Comparison of ENCODE assay signal across 19 mouse cellular contexts in genomic region chr16:49197951-49198350, GRCm38 (mm10).
DNase-seq lines count a peak whose midpoint lies in the region; ATAC-seq and TF ChIP-seq lines count a peak whose summit lies in the region.
"Had no signal": no experiment of that assay in that cellular context is flagged by ENCODE, and none has a peak within 500 bp of the region (broad histone marks: within the 10 kb centered on the region; RNA-seq: fewer than 3 reads in every experiment).

No protein-coding gene starts in this region.

- no peaks in the 10 kb centered on the region for H3K79me2 ChIP-seq in CH12.LX (replicated peaks; ENCODE audit: control insufficient read depth, extremely low read depth, insufficient read depth, poor library complexity, severe bottlenecking)

- peak overlapping the region; percentile 68; the same call in 1 of the 2 replicates for H3K27ac ChIP-seq in layer of hippocampus, adult 2 months
- H3K27ac ChIP-seq in CH12.LX (ENCODE audit: insufficient read depth, low read depth), result no peak overlapping the region
- H3K27ac ChIP-seq in neural tube, embryonic 15.5 days (replicated peaks), result no peak overlapping the region
- no peak overlapping the region for H3K27ac ChIP-seq in hindbrain, embryonic 12.5 days
- H3K27ac ChIP-seq: embryonic facial prominence, embryonic 10.5 days; gastrocnemius, adult 2 months; hindbrain, embryonic 15.5 days had no signal

- dilution Hi-C loops in CH12.LX (cut with MboI; ENCODE audit: extremely low pct_ligation_motif_present, extremely low pct_unique_long_range_greater_than_20kb, low sequenced_read_pairs), result no loop called here

- no peaks in the 10 kb centered on the region for H3K36me3 ChIP-seq in CH12.LX (replicated peaks in 1 of 2; ENCODE audit: control insufficient read depth in 1 of 2, insufficient read depth in 1 of 2, low read length in 1 of 2)
- H3K36me3 ChIP-seq in neural tube, embryonic 15.5 days, result no peaks in the 10 kb centered on the region
- H3K36me3 ChIP-seq in hindbrain, embryonic 12.5 days, result no peaks in the 10 kb centered on the region
- H3K36me3 ChIP-seq: embryonic facial prominence, embryonic 10.5 days; hindbrain, embryonic 15.5 days had no signal

- no peaks in the 10 kb centered on the region for H3K27me3 ChIP-seq in CH12.LX (replicated peaks)
- no peaks in the 10 kb centered on the region for H3K27me3 ChIP-seq in neural tube, embryonic 15.5 days (replicated peaks)
- H3K27me3 ChIP-seq in hindbrain, embryonic 12.5 days, result no peaks in the 10 kb centered on the region
- H3K27me3 ChIP-seq: hindbrain, embryonic 15.5 days had no signal

- ATAC-seq in hematopoietic stem cell, adult 5-6 weeks (replicated peaks in 1 of 2; ENCODE audit: insufficient read depth in 1 of 2, low FRiP score in 2 of 2, low TSS enrichment in 1 of 2, low read depth in 1 of 2, poor library complexity in 2 of 2, severe bottlenecking in 2 of 2), result 0 out of 4 replicates have a peak, but pooled peaks have one; percentile 12 to 14
- ATAC-seq in neural tube, embryonic 15.5 days (ENCODE audit: low FRiP score), result no peak
- ATAC-seq in hindbrain, embryonic 12.5 days (ENCODE audit: low FRiP score), result no peak
- ATAC-seq: forebrain, embryonic 14.5 days; intestine, postnatal 0 days had no signal

- no peak for TF ChIP-seq RAD21 in CH12.LX (IDR thresholded peaks at IDR 0.05; ENCODE audit: low read depth, low read length)

- no peak overlapping the region for H3K9ac ChIP-seq in CH12.LX (ENCODE audit: insufficient read depth, low read depth)
- H3K9ac ChIP-seq in neural tube, embryonic 15.5 days (replicated peaks), result no peak overlapping the region
- H3K9ac ChIP-seq in hindbrain, embryonic 12.5 days, result no peak overlapping the region
- H3K9ac ChIP-seq: hindbrain, embryonic 15.5 days had no signal

- WGBS in neural tube, embryonic 15.5 days, result 69% methylated on average over 3 of the region's 3 CpGs
- WGBS in hindbrain, embryonic 12.5 days, result 64% methylated on average over 3 of the region's 3 CpGs

- H3K4me2 ChIP-seq in CH12.LX (ENCODE audit: insufficient read depth, low read depth, poor library complexity, severe bottlenecking), result no peak overlapping the region
- H3K4me2 ChIP-seq in neural tube, embryonic 15.5 days, result no peak overlapping the region
- no peak overlapping the region for H3K4me2 ChIP-seq in hindbrain, embryonic 12.5 days (replicated peaks)
- H3K4me2 ChIP-seq: hindbrain, embryonic 15.5 days had no signal

- in situ Hi-C loops in CH12.LX (cut with MboI; ENCODE audit: low pct_ligation_motif_present, low pct_unique_long_range_greater_than_20kb, low sequenced_read_pairs), result no loop called here

- TF ChIP-seq EP300 in CH12.LX (IDR thresholded peaks at IDR 0.05; ENCODE audit: low read length), result no peak

- H3K4me3 ChIP-seq in layer of hippocampus, adult 2 months, result no peak overlapping the region
- no peak overlapping the region for H3K4me3 ChIP-seq in CH12.LX (replicated peaks in 1 of 3; ENCODE audit: low read depth in 2 of 3, low read length in 2 of 3, poor library complexity in 1 of 3)
- no peak overlapping the region for H3K4me3 ChIP-seq in neural tube, embryonic 15.5 days (replicated peaks)
- H3K4me3 ChIP-seq in hindbrain, embryonic 12.5 days, result no peak overlapping the region
- H3K4me3 ChIP-seq: embryonic facial prominence, embryonic 10.5 days; gastrocnemius, adult 2 months; hindbrain, embryonic 15.5 days had no signal

- peaks cover 0 to 11% of the 10 kb centered on the region in 2 experiments; a peak in 2 of 4 replicates for H3K4me1 ChIP-seq in CH12.LX (ENCODE audit: control insufficient read depth in 1 of 2, insufficient read depth in 2 of 2)
- no peaks in the 10 kb centered on the region for H3K4me1 ChIP-seq in neural tube, embryonic 15.5 days
- no peaks in the 10 kb centered on the region for H3K4me1 ChIP-seq in hindbrain, embryonic 12.5 days
- H3K4me1 ChIP-seq: hindbrain, embryonic 15.5 days had no signal

- no peak for TF ChIP-seq CTCF in layer of hippocampus, adult 2 months (conservative IDR thresholded peaks at IDR 0.05)
- TF ChIP-seq CTCF in CH12.LX (conservative IDR thresholded peaks at IDR 0.05 in 1 of 2, IDR thresholded peaks at IDR 0.05 in 1 of 2; ENCODE audit: low read depth in 2 of 2, low read length in 2 of 2), result no peak

- no peaks in the 10 kb centered on the region for H3K9me3 ChIP-seq in CH12.LX (replicated peaks; ENCODE audit: low read length)
- no peaks in the 10 kb centered on the region for H3K9me3 ChIP-seq in neural tube, embryonic 15.5 days (replicated peaks)
- H3K9me3 ChIP-seq in hindbrain, embryonic 12.5 days (replicated peaks), result no peaks in the 10 kb centered on the region
- H3K9me3 ChIP-seq: embryonic facial prominence, embryonic 10.5 days; hindbrain, embryonic 15.5 days had no signal

- no peak for DNase-seq in layer of hippocampus, adult 2 months (ENCODE audit: low spot score in 2 of 2)
- no peak for DNase-seq in layer of hippocampus, postnatal 14 days (ENCODE audit: low spot score in 2 of 2)
- DNase-seq in CH12.LX (ENCODE audit: extremely low read depth), result peak; percentile 33
- peak; percentile 21 for DNase-seq in adrenal gland, adult 8-10 months
- no peak for DNase-seq in layer of hippocampus, adult 9-10 months (ENCODE audit: low spot score)
- DNase-seq: cerebellum, adult 11-12 months; cerebellum, postnatal 36 days; gastrocnemius, adult 2 months; heart, adult 11 months; kidney, postnatal 10 days; lung, adult 18-20 months; lung, postnatal 36 days had no signal

- TF ChIP-seq POLR2A in CH12.LX (IDR thresholded peaks at IDR 0.05; ENCODE audit: low read depth, low read length), result no peak

TF ChIP-seq in CH12.LX, 34 proteins besides CTCF, POLR2A, EP300 and RAD21:
- TF ChIP-seq UBTF (IDR thresholded peaks at IDR 0.05; ENCODE audit: low read depth, low read length), result no peak
- no peak for TF ChIP-seq SMC3 (IDR thresholded peaks at IDR 0.05; ENCODE audit: low read depth, low read length)
- no peak for TF ChIP-seq E2F4 (IDR thresholded peaks at IDR 0.05; ENCODE audit: insufficient replicate concordance, low read depth, low read length)
- TF ChIP-seq TCF12 (IDR thresholded peaks at IDR 0.05; ENCODE audit: low read depth, low read length), result no peak
- TF ChIP-seq MXI1 (IDR thresholded peaks at IDR 0.05; ENCODE audit: low read depth, low read length), result no peak
- TF ChIP-seq NELFE (IDR thresholded peaks at IDR 0.05; ENCODE audit: low read depth, low read length), result no peak

Comparison
In these comparisons a context has a peak if more than half of its experiments do, and no peak if none do; other contexts are left out.
1. DNase-seq: peak in CH12.LX (single experiment) and adrenal gland, adult 8-10 months (single experiment); none in layer of hippocampus, adult 2 months (0 of 2), layer of hippocampus, postnatal 14 days (0 of 2) and layer of hippocampus, adult 9-10 months (single experiment).
2. ATAC-seq: peak in hematopoietic stem cell, adult 5-6 weeks (2 of 2); none in neural tube, embryonic 15.5 days (single experiment) and hindbrain, embryonic 12.5 days (single experiment).